Mouse (Mus musculus): ENCODE data around the gene Daw1.
A peak's percentile ranks its signal among the peaks of the same experiment; 100 is the strongest.

GRCm38 (mm10) chr1:83187154-83187553 lies 27.6 kb downstream of the Daw1 start:
- TF ChIP-seq CTCF (IDR thresholded peaks at IDR 0.05; ENCODE audit: extremely low read depth, insufficient read depth, insufficient read length, insufficient replicate concordance) (0 out of 2 replicates have a peak, but pooled peaks have one; percentile 5), POLR2A (IDR thresholded peaks at IDR 0.05; ENCODE audit: low read depth, low read length) (no peak)

All from spleen, adult 2 months (tissue).